Mouse (Mus musculus): ENCODE measurements around the gene Ppara. TPM values are rescaled to one million over a fixed set of nuclear protein-coding genes. Genes with fewer than 3 reads are reported as not detected.
A peak's percentile ranks its signal among the peaks of the same experiment; 100 is the strongest.

Ppara gene
- total and polyA plus RNA-seq, 3 experiments = 12.9 to 60.7 (median 53.1) TPM

DNA sequence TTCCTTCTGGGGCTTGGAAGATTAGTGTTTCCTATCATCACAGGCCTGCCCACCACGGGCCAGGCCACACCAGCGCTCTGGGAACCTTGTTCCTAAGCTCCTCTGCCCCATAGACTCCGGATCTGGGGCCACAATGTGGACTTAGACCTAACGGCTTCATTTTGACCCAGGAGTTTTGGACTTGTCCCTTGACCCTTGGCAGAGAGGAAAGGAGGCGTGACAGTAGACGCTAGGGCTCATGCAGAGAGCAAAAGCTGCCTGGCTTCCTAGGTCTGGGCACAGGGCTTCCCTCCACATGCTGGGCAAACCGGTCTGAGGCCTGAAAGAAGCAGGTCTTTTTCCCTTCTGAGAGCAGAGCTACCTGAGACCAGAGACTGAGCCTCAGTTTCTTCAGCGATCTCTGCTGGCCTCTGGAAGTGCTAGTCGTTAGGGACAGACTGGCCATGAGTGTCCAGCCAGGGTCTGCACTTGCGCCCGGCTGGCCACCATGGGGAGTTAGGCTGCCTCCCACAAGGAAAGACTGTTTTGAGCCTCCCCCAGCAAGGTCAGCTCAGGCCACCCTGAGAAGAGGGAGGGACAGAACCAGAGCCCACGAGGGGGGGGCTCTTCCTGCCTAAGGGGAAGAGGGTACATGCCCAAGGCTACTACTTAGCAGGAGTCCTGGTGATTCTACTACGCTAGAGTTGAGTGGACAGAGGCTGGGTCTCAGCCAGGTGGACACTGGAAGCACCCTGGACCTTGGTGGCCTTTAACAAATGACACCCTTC, 29.0 kb upstream of the Ppara start:
- Histone ChIP-seq H3K9ac (ENCODE audit: low read depth, low read length) (0 out of 2 replicates have a peak overlapping the region, but pooled peaks have one; percentile 2), H3K36me3 (ENCODE audit: control insufficient read depth, insufficient read depth, low read length) (peaks cover 36% of the 10 kb centered on the region), H3K4me1 (ENCODE audit: control insufficient read depth, insufficient read depth, low read length) (peaks cover 53% of the 10 kb centered on the region), H3K79me2 (replicated peaks; ENCODE audit: control insufficient read depth, insufficient read depth, low read length) (no peaks in the 10 kb centered on the region), H3K27ac (peak overlapping the region; percentile 86), H3K27me3 (ENCODE audit: control insufficient read depth, insufficient read depth, low read length) (no peaks in the 10 kb centered on the region), H3K4me3 (no peak overlapping the region)
- DNase-seq = peak; percentile 65 to 73
- intact Hi-C loops (cut with DNase I) = loop anchor here (10.0 kb wide), 2 partner anchors 51 to 231 kb away; no protein-coding TSS in a partner anchor
- TF ChIP-seq POLR2A (IDR thresholded peaks at IDR 0.05; ENCODE audit: insufficient read depth, low read depth, low read length) = no peak
- no peak for TF ChIP-seq CTCF (IDR thresholded peaks at IDR 0.05)
- TF ChIP-seq EP300 (IDR thresholded peaks at IDR 0.05; ENCODE audit: insufficient read depth, low read depth, low read length) = no peak
- 29% methylated on average over 13 of the region's 13 CpGs for WGBS

DNA sequence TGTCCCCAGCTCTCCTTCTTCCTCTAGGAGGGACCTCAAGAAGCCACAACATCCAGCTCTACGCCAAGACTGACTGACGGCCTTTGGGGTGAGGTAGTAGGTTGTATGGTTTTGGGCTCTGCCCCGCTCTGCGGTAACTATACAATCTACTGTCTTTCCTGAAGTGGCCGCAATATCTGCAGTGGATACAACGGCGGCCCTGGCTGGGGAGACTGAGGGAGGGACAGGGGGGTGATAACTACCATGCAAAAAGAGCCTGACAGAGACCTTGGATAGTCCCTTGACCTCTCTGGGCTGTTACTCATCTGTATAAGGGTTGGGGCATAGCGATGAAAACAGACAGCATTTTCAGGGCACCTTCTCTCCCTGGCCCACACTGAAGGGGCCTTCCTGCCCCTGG, 28.3 kb upstream of the Ppara start:
- WGBS = 73% methylated on average over 8 of the region's 8 CpGs
- Histone ChIP-seq H3K36me3 (ENCODE audit: control insufficient read depth, insufficient read depth, low read length) (peaks cover 32% of the 10 kb centered on the region), H3K27ac (peak overlapping the region; percentile 86)

DNA sequence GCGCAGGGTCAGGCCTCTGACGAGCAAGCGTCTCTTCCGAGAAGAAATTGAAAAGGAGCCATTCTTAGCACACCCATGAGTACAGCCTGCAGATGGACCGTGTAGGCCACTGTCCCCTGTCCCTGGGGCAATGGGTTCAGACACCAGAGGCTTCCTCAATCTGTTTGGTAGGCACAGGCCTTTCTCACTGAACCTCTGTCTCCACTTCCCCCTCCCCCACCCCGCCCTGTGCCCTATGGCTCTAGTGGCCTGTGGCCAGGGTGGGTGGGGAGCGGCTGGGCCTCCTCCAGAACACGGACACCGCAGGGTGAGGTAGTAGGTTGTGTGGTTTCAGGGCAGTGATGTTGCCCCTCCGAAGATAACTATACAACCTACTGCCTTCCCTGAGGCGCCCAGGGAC, 27.8 kb upstream of the Ppara start:
- H3K27ac ChIP-seq = peak overlapping the region; percentile 86
- H3K4me1 ChIP-seq (ENCODE audit: control insufficient read depth, insufficient read depth, low read length) = peaks cover 43% of the 10 kb centered on the region
- DNase-seq = no peak
- no peak for TF ChIP-seq CTCF (IDR thresholded peaks at IDR 0.05)
- no peak for TF ChIP-seq POLR2A (IDR thresholded peaks at IDR 0.05; ENCODE audit: insufficient read depth, low read depth, low read length)
- TF ChIP-seq EP300 (IDR thresholded peaks at IDR 0.05; ENCODE audit: insufficient read depth, low read depth, low read length) = no peak
- intact Hi-C loops (cut with DNase I) = loop anchor here (10.0 kb wide), 2 partner anchors 52 to 232 kb away; no protein-coding TSS in a partner anchor
- H3K9ac ChIP-seq (ENCODE audit: low read depth, low read length) = no peak overlapping the region
- no peaks in the 10 kb centered on the region for H3K79me2 ChIP-seq (replicated peaks; ENCODE audit: control insufficient read depth, insufficient read depth, low read length)
- no peak overlapping the region for H3K4me3 ChIP-seq
- H3K36me3 ChIP-seq (ENCODE audit: control insufficient read depth, insufficient read depth, low read length) = peaks cover 27% of the 10 kb centered on the region
- no peaks in the 10 kb centered on the region for H3K27me3 ChIP-seq (ENCODE audit: control insufficient read depth, insufficient read depth, low read length)
- 68% methylated on average over 11 of the region's 11 CpGs for WGBS

More for the DNA sequence above, 28.3 kb upstream of the Ppara start:
- no peak for DNase-seq
- no peak overlapping the region for H3K4me3 ChIP-seq
- no peaks in the 10 kb centered on the region for H3K79me2 ChIP-seq (replicated peaks; ENCODE audit: control insufficient read depth, insufficient read depth, low read length)
- TF ChIP-seq CTCF (IDR thresholded peaks at IDR 0.05) (no peak), EP300 (IDR thresholded peaks at IDR 0.05; ENCODE audit: insufficient read depth, low read depth, low read length) (no peak), POLR2A (IDR thresholded peaks at IDR 0.05; ENCODE audit: insufficient read depth, low read depth, low read length) (no peak)
- no peak overlapping the region for H3K9ac ChIP-seq (ENCODE audit: low read depth, low read length)
- peaks cover 48% of the 10 kb centered on the region for H3K4me1 ChIP-seq (ENCODE audit: control insufficient read depth, insufficient read depth, low read length)
- intact Hi-C loops (cut with DNase I) = loop anchor here (10.0 kb wide), 2 partner anchors 52 to 232 kb away; no protein-coding TSS in a partner anchor
- no peaks in the 10 kb centered on the region for H3K27me3 ChIP-seq (ENCODE audit: control insufficient read depth, insufficient read depth, low read length)

DNA sequence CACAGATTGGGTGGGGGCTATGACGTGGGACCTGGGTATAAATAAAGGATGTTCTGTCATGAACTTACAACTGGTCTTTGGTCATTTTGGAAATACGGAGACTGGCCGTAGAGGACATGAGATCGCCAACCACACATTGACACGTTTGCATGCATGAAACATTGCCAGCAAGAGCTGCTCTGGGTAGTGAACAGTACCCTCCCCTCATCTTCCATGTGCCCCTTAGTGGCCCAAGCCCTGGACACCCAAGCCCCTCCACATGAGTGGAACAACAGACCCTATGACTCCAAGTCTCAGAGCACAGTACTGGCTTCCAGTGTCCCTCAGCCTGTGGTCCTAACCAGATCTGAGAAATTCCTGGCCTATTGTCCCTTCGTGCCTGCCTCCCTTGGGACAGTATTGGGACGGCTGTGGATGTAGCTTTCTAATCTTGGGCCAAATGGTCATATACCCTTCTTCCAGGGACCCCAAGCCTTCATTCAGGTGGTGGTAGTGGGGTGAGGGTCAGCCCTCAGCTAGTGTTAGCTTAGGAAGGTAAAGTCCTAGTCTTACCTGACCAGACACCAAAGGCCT, 27.2 kb upstream of the Ppara start:
- Histone ChIP-seq H3K27ac (peak overlapping the region; percentile 86), H3K27me3 (ENCODE audit: control insufficient read depth, insufficient read depth, low read length) (no peaks in the 10 kb centered on the region), H3K4me1 (ENCODE audit: control insufficient read depth, insufficient read depth, low read length) (peaks cover 39% of the 10 kb centered on the region), H3K4me3 (no peak overlapping the region), H3K9ac (ENCODE audit: low read depth, low read length) (no peak overlapping the region), H3K79me2 (replicated peaks; ENCODE audit: control insufficient read depth, insufficient read depth, low read length) (no peaks in the 10 kb centered on the region), H3K36me3 (ENCODE audit: control insufficient read depth, insufficient read depth, low read length) (peaks cover 22% of the 10 kb centered on the region)
- 58% methylated on average over 7 of the region's 7 CpGs for WGBS
- DNase-seq = no peak
- intact Hi-C loops (cut with DNase I) = loop anchor here (2.0 to 10.0 kb wide), 3 partner anchors 35 to 233 kb away; no protein-coding TSS in a partner anchor
- TF ChIP-seq CTCF (IDR thresholded peaks at IDR 0.05) = no peak
- 0 out of 2 replicates have a peak, but pooled peaks have one; percentile 24 for TF ChIP-seq EP300 (IDR thresholded peaks at IDR 0.05; ENCODE audit: insufficient read depth, low read depth, low read length)
- TF ChIP-seq POLR2A (IDR thresholded peaks at IDR 0.05; ENCODE audit: insufficient read depth, low read depth, low read length) = no peak

DNA sequence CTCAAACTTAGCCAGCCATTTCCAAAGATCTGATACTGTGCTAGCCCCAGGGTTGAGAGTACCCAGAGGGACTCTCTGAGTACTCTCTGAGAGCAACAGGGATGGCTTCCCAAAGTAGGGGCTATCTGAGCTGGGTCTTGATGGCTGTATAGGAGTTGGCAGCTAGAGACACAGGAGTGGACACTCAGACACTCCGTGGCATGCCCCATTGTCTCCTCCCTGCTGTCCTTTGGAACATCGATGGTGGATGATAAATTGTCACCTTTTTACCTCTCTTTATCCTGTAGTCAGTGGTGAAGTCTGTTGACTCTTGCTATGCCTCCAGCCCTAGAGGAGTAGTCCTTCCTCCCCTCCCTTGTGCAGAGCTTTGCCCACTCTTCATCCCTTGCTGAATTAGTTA, 26.6 kb upstream of the Ppara start:
- Histone ChIP-seq H3K79me2 (replicated peaks; ENCODE audit: control insufficient read depth, insufficient read depth, low read length) (no peaks in the 10 kb centered on the region), H3K9ac (ENCODE audit: low read depth, low read length) (no peak overlapping the region), H3K4me1 (ENCODE audit: control insufficient read depth, insufficient read depth, low read length) (peaks cover 33% of the 10 kb centered on the region), H3K4me3 (no peak overlapping the region), H3K36me3 (ENCODE audit: control insufficient read depth, insufficient read depth, low read length) (peaks cover 15% of the 10 kb centered on the region), H3K27me3 (ENCODE audit: control insufficient read depth, insufficient read depth, low read length) (no peaks in the 10 kb centered on the region), H3K27ac (peak overlapping the region; percentile 86)
- TF ChIP-seq EP300 (IDR thresholded peaks at IDR 0.05; ENCODE audit: insufficient read depth, low read depth, low read length) = no peak
- TF ChIP-seq CTCF (IDR thresholded peaks at IDR 0.05) = no peak
- no peak for TF ChIP-seq POLR2A (IDR thresholded peaks at IDR 0.05; ENCODE audit: insufficient read depth, low read depth, low read length)
- 66% methylated on average over 2 of the region's 2 CpGs for WGBS
- intact Hi-C loops (cut with DNase I) = loop anchor here (2.0 to 10.0 kb wide), 3 partner anchors 35 to 233 kb away; no protein-coding TSS in a partner anchor
- no peak for DNase-seq
